Mouse (Mus musculus): Measurements from ENCODE around the gene Kpna7. TPM values are rescaled to one million over a fixed set of nuclear protein-coding genes. Genes with fewer than 3 reads are reported as not detected.
"Not testable (repeated sequence)": the region's sequence is repeated elsewhere in the genome, so short reads cannot be mapped to it uniquely, and the experiment has no call there.

The Kpna7 gene
- polyA plus RNA-seq (2015; fragmentation: Nextera tagmentation; extraction: Ambion mirVana), result not detected in 2 replicates

DNA sequence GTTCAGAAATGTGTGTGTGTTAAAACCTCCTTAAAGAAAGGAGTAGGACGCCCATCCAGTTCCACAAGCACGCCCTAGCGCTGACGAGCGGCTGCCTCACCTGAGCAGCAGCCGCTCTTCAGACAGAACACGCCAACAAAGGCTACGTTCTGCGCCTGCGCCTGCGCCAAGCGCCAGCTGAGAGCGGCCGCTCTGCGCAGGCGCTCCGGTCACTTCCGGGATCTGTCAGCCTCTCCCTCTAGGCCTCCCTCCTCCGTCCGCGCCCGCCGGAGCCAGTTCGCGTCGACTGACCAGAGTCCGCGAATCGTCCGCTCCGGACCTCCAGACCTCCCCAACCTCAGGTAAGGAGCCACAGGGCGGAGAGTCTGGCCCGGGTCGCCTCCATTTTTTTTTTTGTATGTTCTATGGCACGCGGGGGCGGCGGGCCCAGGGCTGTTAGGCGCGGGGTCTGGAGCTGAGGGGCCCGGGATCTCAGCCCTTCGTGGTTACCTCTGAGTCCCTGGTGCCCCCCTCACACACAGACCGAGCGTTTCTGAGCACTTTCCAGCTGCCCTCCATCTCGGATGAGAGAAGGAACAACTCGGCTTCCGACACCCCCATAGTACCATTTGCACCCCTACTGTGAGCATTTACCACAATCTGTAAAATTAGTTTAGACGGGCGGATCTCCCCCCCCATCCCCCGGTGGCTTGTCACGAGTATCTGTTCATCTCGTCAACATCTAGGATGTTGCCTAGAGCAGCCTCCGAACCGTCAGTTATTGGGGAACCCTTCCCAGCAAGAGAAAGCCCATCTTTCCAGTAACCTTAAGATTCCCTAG, at the start of gene Kpna7, which contains the start of gene Arpc1a:
TSS of gene Kpna7 (minus strand) at position 399 of the 820 bp plus-strand sequence.
TSS of gene Arpc1a (plus strand) at position 199 of the 820 bp plus-strand sequence.
- WGBS, result under 1% methylated on average over 54 of the region's 54 CpGs
- peak within 1 kb of the TSS; percentile 85 for H3K4me2 ChIP-seq (replicated peaks)

DNA sequence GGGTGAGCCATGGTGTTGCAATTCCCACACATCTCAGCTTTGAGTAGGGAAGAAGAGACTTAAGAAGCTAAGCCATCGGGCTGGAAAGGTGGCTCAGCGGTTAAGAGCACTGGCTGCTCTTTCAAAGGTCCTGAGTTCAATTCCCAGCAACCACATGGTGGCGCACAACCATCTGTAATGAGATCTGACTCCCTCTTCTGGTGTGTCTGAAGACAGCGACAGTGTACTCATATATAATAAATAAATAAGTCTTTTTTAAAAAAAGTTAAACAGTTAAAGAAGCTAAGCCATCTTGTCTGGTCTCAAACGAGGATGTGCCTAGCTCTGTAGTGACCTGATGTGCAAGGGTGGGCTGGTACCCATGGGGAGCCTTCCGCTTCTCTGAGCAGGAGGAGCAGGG, 49.4 kb upstream of the Kpna7 start:
- ATAC-seq; H3K4me2 ChIP-seq (replicated peaks); H3K4me3 ChIP-seq (replicated peaks); H3K27me3 ChIP-seq; H3K9ac ChIP-seq (replicated peaks); H3K9me3 ChIP-seq; H3K27ac ChIP-seq: not testable (repeated sequence)
- WGBS, result 89% methylated on average over 6 of the region's 6 CpGs
- peaks cover 14% of the 10 kb centered on the region for H3K4me1 ChIP-seq (replicated peaks)
- H3K36me3 ChIP-seq, result peaks cover 88% of the 10 kb centered on the region

More for the DNA sequence above, at the start of gene Kpna7, which contains the start of gene Arpc1a:
- Histone ChIP-seq H3K4me1 (replicated peaks) (peaks cover 13% of the 10 kb centered on the region), H3K4me3 (replicated peaks) (peak within 1 kb of the TSS; percentile 91), H3K27ac (peak within 1 kb of the TSS; percentile 86), H3K36me3 (peaks cover 10% of the 10 kb centered on the region), H3K27me3 (no peaks in the 10 kb centered on the region), H3K9ac (replicated peaks) (peak within 1 kb of the TSS; percentile 95), H3K9me3 (no peaks in the 10 kb centered on the region)
- peak; percentile 98 for ATAC-seq

DNA sequence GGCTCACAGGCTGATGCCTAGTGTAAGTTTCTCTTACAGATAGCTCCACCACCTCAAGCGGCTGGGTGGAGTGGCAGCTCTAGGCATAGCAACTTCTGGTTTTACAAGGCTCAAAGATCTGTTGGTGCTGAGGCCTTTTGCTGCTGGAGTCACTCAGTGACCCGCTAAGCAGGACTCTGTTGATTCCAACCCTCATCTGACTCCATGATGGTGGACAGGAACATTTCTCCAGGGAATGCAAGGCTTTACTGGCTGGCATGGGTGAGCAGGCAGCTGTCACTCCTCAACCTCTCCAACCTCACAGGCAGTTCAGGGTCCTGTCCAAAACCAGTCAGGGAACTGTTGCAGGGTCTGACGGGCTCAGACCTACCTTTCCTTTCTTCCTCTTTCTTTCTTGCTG, 47.2 kb upstream of the Kpna7 start:
- Histone ChIP-seq H3K27ac (no peak overlapping the region), H3K9ac (replicated peaks) (no peak overlapping the region), H3K36me3 (peaks cover 96% of the 10 kb centered on the region), H3K9me3 (no peaks in the 10 kb centered on the region), H3K27me3 (no peaks in the 10 kb centered on the region), H3K4me1 (replicated peaks) (no peaks in the 10 kb centered on the region), H3K4me2 (replicated peaks) (no peak overlapping the region), H3K4me3 (replicated peaks) (no peak overlapping the region)
- 91% methylated on average over 3 of the region's 3 CpGs for WGBS
- ATAC-seq, result no peak

DNA sequence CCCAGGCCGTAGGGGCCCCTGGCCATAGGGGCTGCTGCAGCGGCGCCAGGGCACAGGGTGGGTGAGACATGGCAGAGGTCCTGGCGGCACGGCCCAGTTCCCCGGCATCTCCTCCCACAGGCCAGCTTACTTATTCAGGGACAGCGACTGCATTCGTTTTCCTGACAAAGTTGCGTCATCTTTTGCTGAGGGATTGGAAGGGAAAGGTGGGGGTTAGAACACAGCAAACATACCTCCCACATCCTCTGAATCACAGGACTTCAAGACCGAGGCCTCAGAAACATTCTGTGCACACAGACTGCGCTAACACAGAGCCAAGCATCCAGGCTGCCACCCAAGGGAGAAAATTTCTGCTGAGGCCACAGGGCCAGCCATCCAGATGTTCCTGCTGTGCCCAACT, 46.4 kb upstream of the Kpna7 start:
- WGBS, result 94% methylated on average over 11 of the region's 11 CpGs
- Histone ChIP-seq H3K36me3 (peaks cover 96% of the 10 kb centered on the region), H3K27ac (no peak overlapping the region), H3K4me2 (replicated peaks) (no peak overlapping the region), H3K4me3 (replicated peaks) (no peak overlapping the region), H3K4me1 (replicated peaks) (no peaks in the 10 kb centered on the region), H3K9me3 (no peaks in the 10 kb centered on the region), H3K9ac (replicated peaks) (no peak overlapping the region), H3K27me3 (no peaks in the 10 kb centered on the region)
- no peak for ATAC-seq

DNA sequence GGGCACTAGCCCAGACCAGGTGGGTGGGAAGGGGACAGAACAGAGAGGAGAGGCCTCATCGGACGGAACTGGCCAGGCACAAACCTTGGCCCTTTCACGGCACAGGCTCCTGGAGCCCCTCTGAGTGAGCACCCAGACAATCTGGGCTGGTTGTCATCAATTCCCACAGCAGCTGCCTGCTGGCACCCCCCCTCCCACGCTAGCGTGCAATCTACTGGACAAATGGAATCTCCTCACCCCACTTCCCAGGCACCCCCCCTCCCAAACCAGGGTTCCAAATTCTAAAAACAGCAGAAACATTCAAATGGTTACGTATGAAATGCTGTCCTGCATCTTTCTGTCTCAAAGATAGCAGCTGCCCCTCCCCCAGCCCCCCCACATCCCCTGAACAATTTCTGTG, 45.9 kb upstream of the Kpna7 start:
- H3K4me2 ChIP-seq (replicated peaks); H3K27ac ChIP-seq; H3K4me3 ChIP-seq (replicated peaks); H3K4me1 ChIP-seq (replicated peaks); H3K9ac ChIP-seq (replicated peaks); ATAC-seq; H3K27me3 ChIP-seq; H3K9me3 ChIP-seq: not testable (repeated sequence)
- WGBS, result 95% methylated on average over 6 of the region's 6 CpGs
- peaks cover 96% of the 10 kb centered on the region for H3K36me3 ChIP-seq

DNA sequence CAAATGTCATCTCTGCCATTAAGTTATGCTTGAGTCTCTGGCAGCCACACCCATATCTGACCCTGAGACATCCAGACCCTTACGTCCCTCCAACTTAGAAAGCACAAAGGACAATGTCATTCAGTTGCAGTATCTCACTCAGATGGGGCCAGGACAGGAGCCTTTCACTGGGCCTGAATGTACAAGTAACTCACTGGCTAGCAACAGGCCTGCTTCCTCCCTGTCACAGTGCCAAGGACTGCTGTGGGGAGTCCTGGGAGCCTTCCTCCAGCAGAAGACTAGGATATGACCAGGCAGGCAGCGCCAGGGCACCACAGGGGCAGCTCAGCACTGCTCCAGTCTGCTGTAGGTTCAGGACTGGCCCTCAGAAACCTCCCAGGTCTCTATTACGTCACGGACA, 45.3 kb upstream of the Kpna7 start:
- Histone ChIP-seq H3K4me3 (replicated peaks) (no peak overlapping the region), H3K9ac (replicated peaks) (no peak overlapping the region), H3K4me1 (replicated peaks) (no peaks in the 10 kb centered on the region), H3K36me3 (peaks cover 96% of the 10 kb centered on the region), H3K4me2 (replicated peaks) (no peak overlapping the region), H3K27ac (no peak overlapping the region), H3K9me3 (no peaks in the 10 kb centered on the region), H3K27me3 (no peaks in the 10 kb centered on the region)
- no peak for ATAC-seq
- WGBS, result 93% methylated on average over 4 of the region's 4 CpGs

DNA sequence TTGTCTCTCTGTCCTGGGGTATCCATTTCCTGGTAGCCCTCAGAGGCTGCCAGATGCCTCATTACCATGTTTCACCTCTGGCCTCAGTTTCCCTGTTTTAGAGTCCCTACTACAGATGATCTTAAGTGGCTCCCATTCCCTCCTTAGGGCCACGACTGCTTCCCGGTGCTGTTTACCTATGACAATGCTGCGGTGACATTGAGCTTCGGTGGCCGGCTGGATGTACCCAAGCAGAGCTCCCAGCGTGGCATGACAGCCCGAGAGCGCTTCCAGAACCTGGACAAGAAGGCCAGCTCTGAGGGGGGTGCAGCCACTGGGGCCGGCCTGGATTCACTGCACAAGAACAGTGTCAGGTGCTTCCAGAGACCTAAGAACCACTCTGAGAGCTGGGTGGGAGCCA, 42.8 kb upstream of the Kpna7 start:
- no peaks in the 10 kb centered on the region for H3K9me3 ChIP-seq
- no peaks in the 10 kb centered on the region for H3K4me1 ChIP-seq (replicated peaks)
- H3K4me2 ChIP-seq (replicated peaks), result no peak overlapping the region
- ATAC-seq, result no peak
- 97% methylated on average over 9 of the region's 9 CpGs for WGBS
- H3K27ac ChIP-seq, result no peak overlapping the region
- no peak overlapping the region for H3K9ac ChIP-seq (replicated peaks)
- H3K36me3 ChIP-seq, result peaks cover 80% of the 10 kb centered on the region
- no peaks in the 10 kb centered on the region for H3K27me3 ChIP-seq
- H3K4me3 ChIP-seq (replicated peaks), result no peak overlapping the region

DNA sequence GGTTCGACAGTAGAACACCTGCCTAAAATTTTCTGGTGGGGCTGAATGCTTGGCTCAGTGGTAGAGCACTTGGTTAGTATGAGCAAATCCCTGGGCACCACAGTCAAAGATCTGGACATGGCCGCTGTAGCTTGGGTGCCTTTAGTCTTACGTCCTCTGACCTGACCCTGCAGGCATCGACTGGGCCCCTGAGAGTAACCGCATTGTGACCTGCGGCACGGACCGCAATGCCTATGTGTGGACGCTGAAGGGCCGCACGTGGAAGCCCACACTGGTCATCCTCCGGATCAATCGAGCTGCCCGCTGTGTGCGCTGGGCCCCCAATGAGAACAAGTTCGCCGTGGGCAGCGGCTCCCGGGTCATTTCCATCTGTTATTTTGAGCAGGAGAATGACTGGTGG, 39.6 kb upstream of the Kpna7 start:
- peaks cover 50% of the 10 kb centered on the region for H3K36me3 ChIP-seq
- no peak overlapping the region for H3K9ac ChIP-seq (replicated peaks)
- no peak overlapping the region for H3K27ac ChIP-seq
- no peak for ATAC-seq
- H3K4me2 ChIP-seq (replicated peaks), result no peak overlapping the region
- H3K4me1 ChIP-seq (replicated peaks), result no peaks in the 10 kb centered on the region
- H3K9me3 ChIP-seq, result no peaks in the 10 kb centered on the region
- H3K4me3 ChIP-seq (replicated peaks), result no peak overlapping the region
- WGBS, result 95% methylated on average over 19 of the region's 19 CpGs
- H3K27me3 ChIP-seq, result no peaks in the 10 kb centered on the region

DNA sequence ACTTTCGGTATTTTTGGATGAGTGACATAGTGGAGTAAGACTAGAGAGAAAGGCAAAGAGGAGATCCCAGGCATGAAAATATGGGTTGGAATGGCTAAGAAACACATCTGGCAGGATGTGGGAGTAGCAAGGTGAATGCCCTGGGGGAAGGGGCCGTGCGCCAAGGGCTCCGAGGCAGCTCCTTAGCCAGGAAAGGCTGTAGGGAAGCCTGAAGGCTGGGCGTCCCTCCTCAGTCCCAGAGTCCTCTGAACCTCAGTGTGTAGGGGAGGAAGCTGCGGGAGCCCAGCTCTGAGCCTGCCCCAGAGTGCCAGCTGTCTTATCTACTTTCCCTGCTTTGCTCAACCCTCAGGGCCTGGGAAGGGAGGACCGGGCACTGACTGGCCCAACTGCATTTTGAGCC, 37.1 kb upstream of the Kpna7 start:
- no peak overlapping the region for H3K27ac ChIP-seq
- WGBS, result 87% methylated on average over 7 of the region's 7 CpGs
- no peak for ATAC-seq
- no peak overlapping the region for H3K9ac ChIP-seq (replicated peaks)
- no peaks in the 10 kb centered on the region for H3K4me1 ChIP-seq (replicated peaks)
- 0 out of 2 replicates have a peak, but pooled peaks cover 5% of the 10 kb centered on the region for H3K27me3 ChIP-seq
- H3K36me3 ChIP-seq, result peaks cover 27% of the 10 kb centered on the region
- H3K4me3 ChIP-seq (replicated peaks), result no peak overlapping the region
- no peak overlapping the region for H3K4me2 ChIP-seq (replicated peaks)
- no peaks in the 10 kb centered on the region for H3K9me3 ChIP-seq

DNA sequence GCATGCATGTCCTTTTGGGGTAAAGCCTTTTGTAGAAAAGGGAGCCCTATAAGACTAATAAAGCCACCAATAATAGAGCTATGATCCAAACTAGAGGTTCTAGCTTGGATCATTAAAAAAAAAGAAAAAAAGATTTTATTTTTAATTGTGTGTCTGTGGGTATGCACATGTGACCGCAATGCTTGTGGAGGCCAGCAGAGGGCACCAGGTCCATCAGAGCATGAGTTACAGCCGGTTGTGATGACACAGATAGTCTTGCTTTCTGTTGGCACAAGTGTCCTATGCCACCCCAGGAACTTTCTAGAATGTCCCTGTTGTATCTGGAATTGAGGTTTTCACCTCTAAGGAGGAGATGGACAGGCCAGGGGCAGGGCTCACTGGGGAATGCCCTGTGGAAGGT, 35.6 kb upstream of the Kpna7 start:
- Histone ChIP-seq H3K27ac (no peak overlapping the region), H3K36me3 (peaks cover 11% of the 10 kb centered on the region), H3K27me3 (peaks cover 19% of the 10 kb centered on the region), H3K4me2 (replicated peaks) (no peak overlapping the region), H3K9ac (replicated peaks) (no peak overlapping the region), H3K4me1 (replicated peaks) (peaks cover 6% of the 10 kb centered on the region; the same call in 1 of the 2 replicates), H3K9me3 (no peaks in the 10 kb centered on the region), H3K4me3 (replicated peaks) (no peak overlapping the region)
- ATAC-seq, result no peak
- 87% methylated on average over 2 of the region's 2 CpGs for WGBS

DNA sequence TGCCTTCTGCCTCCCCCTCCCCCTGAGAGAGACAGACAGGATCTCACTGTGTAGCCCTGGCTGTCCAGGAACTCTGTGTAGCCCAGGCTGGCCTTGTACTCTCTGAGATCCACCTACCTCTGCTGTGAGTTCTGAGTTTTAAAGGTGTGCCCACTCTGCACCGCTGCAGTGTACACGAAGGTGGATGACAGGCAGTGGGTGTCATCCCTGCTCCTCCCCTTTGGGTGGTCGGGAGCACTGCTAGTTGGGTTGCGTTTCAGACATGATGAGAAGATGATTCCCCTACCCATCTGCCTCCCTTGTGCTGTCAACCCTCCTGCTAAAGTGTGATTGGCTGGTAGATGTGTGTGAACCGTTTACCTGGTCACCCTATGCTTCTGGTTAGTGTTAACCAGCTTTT, 34.6 kb upstream of the Kpna7 start:
- Histone ChIP-seq H3K4me1 (replicated peaks) (peaks cover 14% of the 10 kb centered on the region), H3K9ac (replicated peaks) (no peak overlapping the region), H3K27me3 (peaks cover 27% of the 10 kb centered on the region), H3K4me2 (replicated peaks) (no peak overlapping the region), H3K36me3 (peaks cover 2% of the 10 kb centered on the region), H3K9me3 (no peaks in the 10 kb centered on the region), H3K27ac (no peak overlapping the region), H3K4me3 (replicated peaks) (no peak overlapping the region)
- whole genome bisulfite sequencing, result 88% methylated on average over 5 of the region's 5 CpGs
- no peak for ATAC-seq

DNA sequence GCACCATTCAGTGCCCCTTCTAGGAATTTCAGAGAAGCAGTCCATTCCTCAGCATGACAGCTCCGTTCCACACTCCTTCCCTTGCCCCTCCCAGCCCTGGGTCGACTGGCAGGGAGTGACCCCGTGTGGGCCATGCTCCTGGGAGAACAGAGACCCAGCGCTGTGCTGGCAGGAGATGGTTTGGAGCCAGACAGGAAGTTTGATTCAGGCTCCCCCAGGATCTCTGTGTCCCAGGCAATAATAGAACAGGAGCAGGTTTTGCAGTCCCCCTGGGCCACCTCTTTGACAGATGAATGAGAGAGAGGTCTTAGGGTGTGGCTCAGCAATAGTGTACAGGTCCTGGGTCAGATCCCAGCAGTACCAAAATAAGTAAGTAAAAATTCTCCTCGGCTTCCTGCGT, 34.2 kb upstream of the Kpna7 start:
- H3K36me3 ChIP-seq, result no peaks in the 10 kb centered on the region
- WGBS, result 70% methylated on average over 6 of the region's 6 CpGs
- H3K4me2 ChIP-seq (replicated peaks), result no peak overlapping the region
- peaks cover 31% of the 10 kb centered on the region for H3K27me3 ChIP-seq
- no peak for ATAC-seq
- H3K4me3 ChIP-seq (replicated peaks), result no peak overlapping the region
- H3K9ac ChIP-seq (replicated peaks), result no peak overlapping the region
- H3K4me1 ChIP-seq (replicated peaks), result peaks cover 14% of the 10 kb centered on the region
- no peak overlapping the region for H3K27ac ChIP-seq
- H3K9me3 ChIP-seq, result no peaks in the 10 kb centered on the region
